Mouse (Mus musculus) lung, adult 18-20 months (tissue): ENCODE measurements around the gene Cd2.
A peak's percentile ranks its signal among the peaks of the same experiment; 100 is the strongest.

Experiments
- DNase-seq, 2 experiments: peaks; one replicate each; pipeline ENCODE4 v3.0.0; 2022; ENCODE audit warnings: mixed read lengths in 2 of 2

Gene Cd2

DNA sequence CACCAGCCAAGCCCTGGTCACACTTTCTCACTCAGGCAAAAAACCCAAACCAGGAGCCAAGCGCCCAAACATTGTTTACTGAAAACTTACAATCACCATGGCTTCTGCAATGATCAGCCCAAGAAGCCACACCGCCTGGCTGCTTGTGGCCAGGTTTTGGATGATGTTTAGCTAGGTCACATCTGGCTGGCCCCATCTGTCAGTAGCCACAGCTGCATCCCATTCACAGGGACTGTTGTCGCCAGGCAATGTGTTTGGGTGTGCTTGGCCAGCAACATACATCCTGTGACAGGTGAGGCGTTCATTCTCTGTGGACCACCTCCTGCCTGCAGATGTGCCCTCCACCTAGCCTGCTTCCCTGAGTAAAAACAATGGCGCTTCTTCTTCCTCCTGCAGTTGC, 4.9 kb upstream of the Cd2 start:
- DNase-seq: no peak

DNA sequence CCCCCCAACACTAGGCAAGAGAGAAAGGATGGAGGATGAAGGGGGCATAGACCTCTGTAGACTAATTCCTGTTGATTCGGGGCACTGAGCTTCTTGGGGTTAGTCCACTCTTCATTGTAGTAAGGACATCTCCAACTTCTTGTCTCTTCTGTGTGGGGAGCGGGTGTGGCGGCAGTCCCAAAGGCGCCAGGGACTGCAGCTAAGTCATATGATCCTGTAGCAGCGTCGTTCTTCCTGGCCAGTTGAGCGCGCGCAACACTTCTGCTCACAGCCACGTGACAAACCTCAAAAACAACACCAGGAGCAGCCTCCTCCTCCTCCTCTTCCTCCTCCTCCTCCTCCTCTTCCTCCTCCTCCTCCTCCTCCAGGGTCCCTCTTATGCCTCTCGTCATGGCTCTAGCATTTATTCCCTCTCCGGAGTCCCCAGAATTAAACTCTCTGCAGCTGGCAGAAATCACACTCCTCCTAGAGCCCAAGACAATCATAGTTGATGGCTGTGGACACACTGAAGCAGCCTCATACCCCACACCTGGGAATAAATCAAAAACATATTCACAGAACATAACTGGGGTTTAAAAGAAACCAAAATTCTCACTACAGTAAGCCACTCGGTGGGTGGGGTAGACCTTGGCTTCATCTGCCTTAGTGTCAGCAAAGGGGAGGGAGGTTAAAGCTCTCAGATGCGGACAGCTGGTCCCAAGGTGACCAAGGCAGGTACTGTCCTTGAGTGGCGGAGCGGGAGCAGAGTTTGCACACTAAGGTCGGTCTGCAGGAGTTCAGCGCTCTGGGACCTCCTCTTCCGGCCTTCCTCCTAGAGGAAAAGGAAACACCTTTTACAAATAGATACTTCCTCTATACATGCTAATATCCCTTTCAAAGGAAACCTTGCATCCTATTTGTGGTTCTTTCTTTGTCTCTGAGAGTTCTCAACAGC, 3.1 kb upstream of the Cd2 start:
- peak; percentile 51 to 52 for DNase-seq

DNA sequence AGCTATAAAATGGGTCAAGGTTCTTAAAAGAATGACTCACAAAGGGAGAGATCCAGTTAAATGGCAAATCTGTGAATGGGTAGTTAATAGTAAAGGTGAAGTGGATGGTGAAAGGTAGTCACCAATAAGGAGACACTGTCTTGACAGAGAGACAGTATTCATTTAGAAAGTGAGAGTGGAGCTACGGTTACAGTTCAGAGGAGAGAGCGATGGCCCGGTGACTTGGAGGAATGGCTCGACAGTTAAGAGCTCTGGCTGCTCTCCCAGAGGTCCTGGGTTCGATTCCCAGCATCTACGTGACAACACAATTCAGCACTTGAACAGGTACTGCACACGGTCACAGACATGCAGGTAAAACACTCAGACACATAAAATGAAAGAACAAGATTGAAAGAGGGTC, 2.3 kb upstream of the Cd2 start:
- DNase-seq: no peak

DNA sequence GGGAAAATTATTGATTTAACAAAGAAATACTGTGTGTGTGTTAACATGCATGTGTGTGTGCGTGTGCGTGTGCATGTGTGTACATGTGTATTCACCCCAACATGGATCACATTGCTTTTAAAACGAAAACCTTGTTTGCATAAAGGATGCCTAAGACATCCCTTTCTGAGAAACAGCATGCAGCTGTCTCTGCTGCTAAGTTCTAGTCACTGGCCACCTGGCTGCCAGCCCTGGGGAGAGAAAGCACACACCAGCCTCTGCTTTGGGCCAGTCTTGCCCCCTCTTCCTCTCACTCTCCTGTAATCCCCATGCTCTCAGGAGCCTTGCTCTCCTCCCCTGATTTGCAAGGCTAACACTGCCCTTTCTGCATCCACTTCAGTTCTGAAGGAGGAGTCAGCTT, 1.7 kb upstream of the Cd2 start:
- DNase-seq: no peak

DNA sequence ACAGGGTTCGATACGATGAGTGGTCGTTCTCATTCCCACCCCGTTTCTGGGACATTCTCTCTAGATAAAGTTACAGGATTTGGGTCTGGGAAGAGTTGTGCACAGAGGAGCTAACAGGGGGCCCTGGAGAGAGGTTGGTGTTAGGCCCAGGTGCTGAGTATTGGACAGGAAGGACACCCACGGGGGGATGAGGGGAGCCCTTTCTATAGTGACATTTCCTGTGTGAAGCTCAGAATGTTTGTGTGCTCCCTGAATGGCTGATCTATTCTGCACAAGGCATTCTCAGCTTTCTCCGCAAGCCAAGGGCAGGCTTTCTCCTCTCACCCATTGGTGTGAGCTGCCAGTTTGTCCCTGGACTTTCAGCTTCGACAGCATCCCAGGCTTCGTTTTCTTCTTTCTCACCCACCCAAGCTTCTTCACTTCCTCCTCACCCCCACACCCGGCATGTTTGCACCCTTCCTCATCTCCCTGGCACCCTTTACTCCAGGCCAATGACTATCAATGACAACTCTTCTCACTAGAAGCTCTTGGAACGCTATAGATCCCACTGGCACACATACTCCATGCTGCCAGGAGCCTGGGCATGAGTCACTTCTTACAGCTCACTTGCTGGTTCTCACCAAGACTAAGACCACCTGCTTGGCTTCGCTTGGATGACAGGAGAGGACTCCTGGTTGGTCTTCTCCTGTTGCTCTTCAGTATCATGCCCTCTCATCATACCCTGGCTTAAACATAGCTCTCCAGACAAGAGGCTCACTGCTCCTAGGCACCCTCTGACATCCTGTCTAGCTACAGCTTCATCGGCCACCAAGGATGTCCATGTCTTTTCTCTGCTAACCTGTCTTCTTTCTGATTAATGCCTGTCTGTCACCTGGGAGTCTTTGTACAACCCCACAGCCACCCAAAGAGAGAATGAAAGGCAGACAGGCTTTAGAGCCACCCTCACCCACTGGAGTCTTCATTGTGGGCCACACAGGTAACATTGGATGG, 1.1 kb downstream of the Cd2 start:
- DNase-seq: no peak

DNA sequence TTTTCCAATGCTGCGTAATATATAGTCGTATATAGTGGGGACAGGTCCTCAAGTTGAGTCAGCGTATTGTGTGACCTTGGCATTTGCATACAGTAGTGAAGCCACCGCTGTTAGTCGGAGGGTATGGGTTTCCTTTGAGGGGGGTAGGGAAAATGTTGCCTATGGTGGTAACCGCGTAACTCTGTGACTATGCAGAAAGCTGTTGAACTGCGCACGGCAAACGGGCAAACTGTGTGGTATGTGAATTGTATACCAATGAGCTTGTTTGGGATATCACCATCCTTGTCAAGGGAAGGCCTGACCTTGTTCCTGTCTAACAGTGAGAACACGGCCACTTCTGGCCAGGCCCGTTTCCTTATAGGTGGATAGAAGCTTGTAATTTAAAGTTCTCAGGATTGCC, 1.9 kb downstream of the Cd2 start:
- no peak for DNase-seq

DNA sequence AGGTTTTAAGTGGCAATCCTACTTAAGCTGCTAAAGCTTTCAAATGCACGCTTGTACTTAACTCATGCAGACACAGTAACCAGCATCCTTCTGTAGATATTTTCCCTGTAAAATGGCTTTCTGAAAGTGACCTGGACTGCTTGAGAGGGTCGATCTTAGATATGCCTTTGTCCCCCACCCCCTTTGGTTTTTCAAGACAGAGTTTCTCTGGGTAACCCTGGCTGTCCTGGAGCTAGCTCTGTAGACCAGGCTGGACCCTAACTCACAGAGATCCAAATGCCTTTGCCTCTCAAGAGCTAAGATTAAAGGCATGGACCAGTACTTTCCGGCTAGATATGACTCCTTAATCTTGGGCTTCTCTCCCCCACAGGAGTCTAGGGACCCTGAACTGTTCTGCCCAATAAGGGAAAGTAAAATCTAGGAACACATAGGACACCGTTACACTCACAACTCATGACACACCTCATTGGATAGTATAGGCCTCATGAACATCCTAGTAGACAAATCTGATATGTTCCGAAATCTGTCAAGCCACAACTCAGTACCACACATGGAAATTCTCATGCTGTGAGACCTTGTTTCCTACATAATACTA, 2.6 kb downstream of the Cd2 start:
- no peak for DNase-seq

DNA sequence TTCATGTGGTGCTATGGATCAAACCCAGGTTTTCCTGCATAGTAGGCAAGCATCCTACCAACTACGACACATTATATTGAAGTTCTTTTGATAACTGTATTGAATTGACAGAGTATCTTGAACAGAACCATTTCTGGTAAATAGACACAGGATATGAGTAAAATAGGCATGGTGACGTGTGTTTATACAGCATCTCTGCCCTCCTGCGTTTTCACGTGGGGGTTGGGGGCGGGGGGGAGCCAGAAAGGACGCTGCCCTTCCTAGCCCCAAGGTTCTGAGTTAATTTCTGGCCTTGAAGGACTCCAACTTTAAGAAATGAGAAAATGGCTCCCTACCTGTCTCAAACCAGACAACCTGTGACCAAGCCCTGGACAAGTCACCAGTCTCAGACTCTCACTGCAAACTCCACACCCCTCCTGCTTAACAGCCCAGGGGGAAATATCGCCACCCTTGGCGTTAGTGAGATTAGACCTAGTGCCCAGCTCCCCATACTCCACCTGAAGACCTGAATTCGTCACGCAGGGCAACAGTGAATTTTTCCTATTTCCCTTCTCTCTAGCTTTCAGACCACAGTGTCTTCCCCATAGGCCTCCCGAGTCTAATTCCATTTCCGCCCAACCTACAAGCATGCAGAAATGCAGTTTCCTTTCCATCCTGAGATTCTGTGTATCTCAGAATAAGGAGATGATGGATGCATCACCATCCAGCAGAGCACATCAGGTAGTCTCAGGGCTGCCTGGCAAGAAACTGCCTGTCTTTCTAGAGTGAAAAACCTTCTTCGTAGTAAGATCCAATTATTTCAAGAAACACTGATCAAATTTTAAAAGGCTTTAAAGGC, 3.7 kb downstream of the Cd2 start:
- no peak for DNase-seq

DNA sequence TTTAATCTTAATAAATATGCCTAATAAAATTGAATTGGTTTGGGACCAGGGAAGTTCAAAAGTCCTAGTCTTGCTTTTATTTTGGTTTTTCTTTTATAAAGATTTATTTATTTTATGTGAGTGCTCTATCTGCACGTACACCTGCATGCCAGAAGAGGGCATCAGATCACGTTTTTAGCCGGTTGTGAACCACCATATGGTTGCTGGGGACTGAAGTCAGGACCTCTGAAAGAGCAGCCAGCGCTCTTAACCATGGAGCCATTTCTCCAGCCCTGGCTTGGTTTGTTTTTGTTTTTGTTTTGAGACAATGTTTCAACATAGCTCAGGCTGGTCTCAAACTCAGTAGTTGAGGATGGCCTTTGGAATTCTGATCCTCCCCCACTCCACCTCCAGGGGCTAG, 4.3 kb downstream of the Cd2 start:
- no peak for DNase-seq

DNA sequence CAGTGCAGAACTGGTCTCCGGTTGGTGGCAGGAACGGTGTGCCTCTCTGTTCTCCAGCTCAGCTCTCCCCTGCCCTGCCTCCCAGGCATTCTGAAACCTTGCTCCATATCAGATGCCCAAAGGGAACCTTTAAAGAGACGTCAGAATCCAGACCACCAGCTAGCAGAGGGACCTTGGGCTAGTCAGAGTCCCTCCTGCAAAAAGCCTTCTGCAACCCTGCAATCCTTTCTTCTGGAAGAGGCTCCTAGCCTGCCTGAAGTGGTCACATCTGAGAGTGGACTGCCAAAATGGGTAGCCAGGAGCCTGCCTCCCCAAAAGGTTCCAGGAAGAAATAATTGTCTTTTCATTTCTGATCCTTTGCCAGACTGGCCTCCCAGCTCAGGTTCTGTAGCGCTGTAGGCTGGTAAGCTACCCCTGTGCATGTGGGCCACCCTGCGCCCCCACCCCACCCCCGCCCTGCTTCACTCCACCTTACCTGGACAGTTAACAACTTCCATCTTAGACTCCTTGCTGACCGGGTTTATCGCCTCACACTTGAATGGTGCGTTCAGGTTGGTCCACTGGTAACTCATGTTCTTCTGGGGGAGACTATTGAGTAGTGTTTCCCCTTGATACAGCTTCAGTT, 5.1 kb downstream of the Cd2 start:
- no peak for DNase-seq

DNA sequence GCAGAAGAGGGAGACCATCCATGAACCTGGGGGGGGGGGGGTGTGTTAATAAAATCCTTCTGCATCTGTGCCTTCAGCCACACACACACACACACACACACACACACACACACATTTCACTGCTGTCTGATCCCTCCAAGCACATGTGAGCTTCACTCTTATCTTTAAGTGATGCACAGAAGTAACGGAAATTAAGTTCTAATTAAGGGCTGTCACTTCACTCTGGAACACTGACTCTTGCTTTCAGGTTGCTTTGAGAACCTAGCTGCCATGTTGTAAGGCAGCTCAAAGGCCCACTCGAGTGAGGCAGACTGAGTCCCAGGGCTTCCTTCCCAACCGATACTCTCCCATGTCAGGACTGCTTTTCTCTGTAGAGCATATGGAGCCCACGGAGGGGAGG, 5.9 kb downstream of the Cd2 start:
- DNase-seq: no peak

DNA sequence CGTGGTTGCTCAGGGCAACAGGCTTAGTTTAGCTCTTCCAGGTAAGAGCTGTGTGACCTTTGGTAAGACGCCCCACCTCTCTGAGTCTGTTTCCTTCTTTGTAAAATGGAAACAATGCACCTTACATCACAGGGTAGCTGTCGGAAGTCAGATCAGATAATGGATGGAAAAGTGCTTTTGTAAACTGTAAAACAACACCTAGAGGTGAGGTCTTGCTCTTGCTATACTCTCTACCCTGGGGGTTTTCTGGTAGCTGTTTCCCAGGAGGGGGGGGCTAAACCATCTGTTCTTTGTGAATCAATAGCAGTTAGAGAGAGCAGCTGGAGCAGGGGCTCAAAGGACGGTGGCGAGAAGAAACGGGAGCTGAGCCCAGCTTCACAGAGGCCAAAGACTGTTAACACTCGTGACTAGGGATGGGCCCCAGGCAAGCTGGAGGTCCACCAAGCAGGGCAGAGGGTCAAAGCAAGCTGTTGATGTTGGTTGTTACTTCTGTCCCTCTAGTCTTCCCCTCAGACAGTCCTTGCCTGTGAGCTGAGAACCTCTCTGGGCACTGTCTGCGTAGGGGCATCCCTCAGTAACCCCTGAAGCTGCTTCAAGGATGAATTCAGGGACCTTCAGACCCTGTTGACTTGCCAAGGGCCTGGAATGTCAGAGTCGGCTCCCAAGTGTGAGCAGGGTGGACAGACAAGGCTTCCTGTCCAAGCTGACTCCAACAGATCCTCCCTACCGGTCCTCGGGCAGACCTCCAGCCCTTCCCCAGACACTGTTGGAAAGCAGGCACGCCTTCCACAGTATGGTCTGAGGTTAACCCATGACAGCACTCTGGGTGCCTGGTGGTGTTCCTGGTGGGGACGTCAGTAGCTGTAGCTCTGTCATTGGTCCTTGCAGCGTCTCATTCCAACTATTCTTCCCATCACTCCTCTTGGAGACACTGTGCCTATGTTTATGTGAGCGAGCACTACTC, 7.1 kb downstream of the Cd2 start:
- peak; percentile 70 to 75 for DNase-seq

DNA sequence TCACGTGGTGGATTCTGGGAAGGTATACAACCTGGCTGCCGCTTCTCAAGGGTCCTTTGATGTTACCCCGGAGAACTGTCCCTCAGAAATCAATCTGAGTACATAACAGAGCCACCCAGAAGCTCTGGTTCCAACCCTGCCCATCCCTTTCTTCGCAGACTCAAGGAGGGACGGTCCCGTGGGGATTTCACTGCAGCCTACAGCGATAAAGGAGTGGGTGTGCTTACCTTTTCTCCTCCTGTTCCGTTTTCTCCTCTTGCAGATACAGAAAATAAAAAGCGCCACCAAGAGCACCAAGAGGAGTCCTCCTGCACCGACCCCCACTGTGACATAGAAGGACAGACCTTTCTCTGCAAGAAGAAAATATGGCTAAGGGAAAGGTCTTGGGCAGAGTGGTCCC, 8.2 kb downstream of the Cd2 start:
- DNase-seq: no peak

DNA sequence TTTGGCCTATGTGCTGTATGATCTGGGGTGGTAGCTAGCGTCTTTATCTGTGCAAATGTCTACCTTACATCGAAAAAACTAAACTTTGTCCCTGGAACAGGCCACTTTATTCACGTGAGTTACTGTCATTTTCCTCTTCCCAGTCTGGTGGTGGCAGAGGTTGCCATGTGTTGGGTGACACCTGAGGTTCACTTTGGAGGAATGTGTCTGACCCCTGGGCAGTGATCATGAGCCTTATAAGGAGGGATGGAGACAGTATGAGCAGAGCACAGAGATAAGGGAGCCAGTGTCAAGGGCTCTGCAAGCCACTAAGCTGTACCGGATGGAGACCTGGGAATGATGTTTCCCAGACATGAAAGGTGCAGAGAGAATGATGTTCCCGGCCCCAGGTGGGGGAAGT, 9.3 kb downstream of the Cd2 start:
- no peak for DNase-seq

DNA sequence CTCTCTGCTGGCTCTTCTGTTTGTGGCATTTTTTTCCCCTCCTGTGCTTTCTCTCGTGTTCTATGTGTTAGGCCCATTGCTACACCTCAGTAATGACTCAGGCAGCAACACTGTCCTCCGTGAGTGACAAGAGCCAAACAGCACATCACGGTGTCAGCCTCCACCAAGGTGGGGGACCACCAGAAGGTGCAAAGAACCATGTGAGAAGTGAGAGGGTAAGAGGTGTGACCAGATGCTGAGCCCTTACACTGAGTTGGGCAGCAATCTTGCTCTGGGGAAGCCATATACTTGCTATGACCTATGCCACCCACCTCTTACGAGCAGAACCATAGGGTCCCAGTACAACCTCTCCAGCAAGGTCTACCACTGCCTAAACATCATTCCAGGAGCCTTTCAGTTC, 9.9 kb downstream of the Cd2 start:
- DNase-seq: no peak

DNA sequence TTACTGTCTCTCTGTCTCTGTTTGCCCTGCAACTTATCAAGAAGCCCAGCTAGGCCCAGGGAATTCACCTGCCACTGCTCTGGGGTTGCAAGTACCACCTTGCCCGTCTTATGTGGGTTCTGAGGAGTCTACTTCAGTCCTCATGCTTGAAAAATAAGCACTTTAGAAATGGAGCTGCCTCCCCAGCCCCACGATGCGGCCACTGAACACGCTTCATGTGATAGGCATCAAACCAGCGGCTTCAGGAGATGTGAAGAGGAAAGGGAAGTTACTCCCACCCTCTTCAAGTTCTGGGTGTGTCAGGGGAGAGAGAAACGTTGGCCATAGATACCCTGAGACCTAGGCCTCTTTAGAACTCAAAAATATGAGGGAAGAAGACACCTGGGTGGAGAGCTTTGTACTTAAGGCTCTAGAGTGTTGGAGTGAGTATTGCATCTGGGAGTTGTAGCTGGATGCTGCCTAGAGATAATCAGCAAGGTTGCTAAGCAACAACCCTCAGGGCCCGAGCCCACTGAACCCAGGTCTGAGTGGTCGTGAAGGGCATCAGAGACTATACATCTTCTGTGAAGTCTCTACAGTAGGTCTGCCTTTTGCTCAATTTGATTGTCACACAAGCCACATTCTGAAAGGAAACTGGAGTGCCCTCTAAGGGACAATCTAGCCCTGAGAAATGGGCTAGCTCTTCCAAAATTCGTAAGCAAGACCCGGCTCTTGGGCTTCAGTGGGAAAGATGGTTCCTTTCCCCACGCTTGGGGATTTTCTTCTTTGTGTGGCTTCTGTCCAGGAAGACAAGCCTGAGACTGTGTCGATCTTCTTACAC, 11.0 kb downstream of the Cd2 start:
- DNase-seq: no peak

DNA sequence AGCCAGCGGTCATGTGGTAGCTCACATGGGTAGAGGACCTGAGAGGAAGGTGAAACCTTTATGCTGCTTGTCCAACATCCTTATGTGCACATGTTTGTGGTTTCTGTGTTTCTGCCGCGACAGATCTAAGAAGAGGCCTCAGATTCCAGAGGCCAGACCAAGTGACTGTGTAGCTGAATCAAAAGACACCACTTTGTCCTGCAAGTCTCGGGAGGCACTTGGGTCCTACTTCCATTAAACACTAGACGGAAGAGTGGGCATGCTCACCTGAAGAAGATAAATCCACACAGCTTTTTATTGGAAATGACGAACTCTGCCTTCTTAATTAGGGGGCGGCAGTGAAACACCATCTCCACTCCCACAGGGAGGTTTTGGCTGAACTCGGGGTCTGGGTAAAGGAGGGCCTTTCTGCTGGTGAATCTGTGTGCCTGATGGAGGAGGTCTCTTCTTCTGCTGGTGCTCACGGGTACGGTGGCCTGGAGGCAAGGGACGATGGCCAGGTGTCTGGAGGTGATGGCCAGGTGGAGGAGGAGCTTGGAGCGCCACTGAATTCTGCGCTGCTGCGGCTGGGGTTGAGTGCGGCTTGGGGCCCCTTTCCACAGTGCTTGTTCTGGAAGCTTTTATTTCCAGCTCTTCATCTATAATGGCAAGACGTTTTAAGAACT, 12.0 kb downstream of the Cd2 start:
- DNase-seq: no peak

DNA sequence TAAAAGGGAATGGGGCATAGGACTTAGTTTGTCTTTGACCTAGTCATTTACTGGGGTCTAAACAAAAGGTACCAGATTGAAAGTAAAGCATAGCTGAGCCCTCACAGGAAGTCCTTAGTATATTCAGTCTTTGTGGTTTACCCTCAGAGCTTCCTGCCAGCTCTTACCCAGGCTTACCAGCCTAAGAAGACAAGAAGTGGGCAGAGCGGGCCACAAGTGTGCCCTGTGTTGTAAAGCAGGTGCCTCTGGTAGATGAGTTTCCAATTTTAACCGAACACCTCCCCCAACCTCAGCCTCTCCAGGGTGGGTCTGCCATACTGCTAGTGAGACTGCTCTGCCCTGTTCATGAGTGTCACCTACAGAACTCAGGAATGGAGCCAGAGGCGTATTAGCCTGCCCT, 12.9 kb downstream of the Cd2 start:
- no peak for DNase-seq
